Mouse (Mus musculus) ES-E14 (cell line): ENCODE measurements at regions not wholly inside any gene's neighbourhood (a gene's known extent, or its start where the extent isn't known, plus 50 kb on each side); places are given as distances from the start of the nearest gene placed in this dataset.

Experiments
- CHD2 ChIP-seq: IDR thresholded peaks from 2 replicates; pipeline ENCODE4 v1.6.1; 2014; ENCODE audit warnings: mild to moderate bottlenecking, low read depth, low read length, inconsistent platforms
- HCFC1 ChIP-seq: IDR thresholded peaks from 2 replicates; pipeline ENCODE4 v1.6.1; 2012; ENCODE audit warnings: low read length, inconsistent platforms, borderline replicate concordance; ENCODE audit not compliant: insufficient read depth
- MAFK ChIP-seq: IDR thresholded peaks from 2 replicates; pipeline ENCODE4 v1.6.1; 2014; ENCODE audit warnings: mild to moderate bottlenecking, low read depth, low read length, inconsistent platforms; ENCODE audit not compliant: insufficient read depth
- ZC3H11A ChIP-seq: IDR thresholded peaks from 2 replicates; pipeline ENCODE4 v1.6.1; 2012; ENCODE audit warnings: low read depth, mild to moderate bottlenecking, inconsistent platforms, low read length, borderline replicate concordance
- ZNF384 ChIP-seq: IDR thresholded peaks from 2 replicates; pipeline ENCODE4 v1.6.1; 2012; ENCODE audit warnings: low read depth, low read length, inconsistent platforms

DNA sequence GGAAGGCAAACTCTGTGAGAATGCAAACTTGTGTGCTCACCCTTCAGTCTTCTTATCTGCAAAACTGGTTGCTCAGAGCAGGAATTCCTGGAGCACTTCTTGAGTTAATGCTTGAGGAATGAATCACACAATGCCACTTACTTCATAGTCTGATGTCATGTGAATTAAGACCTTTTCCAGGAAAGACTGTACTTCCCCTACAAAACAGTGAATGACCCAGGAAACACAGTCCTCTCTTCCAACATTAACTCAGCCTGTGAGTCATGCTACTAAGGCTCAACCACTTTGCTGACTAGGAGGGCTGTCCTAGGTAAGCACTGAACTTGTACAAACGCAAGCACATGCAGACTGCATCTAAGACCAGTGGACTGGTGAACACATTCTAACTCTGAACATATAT is 112.5 kb upstream of the Rnf32 start:
- no peak for TF ChIP-seq MAFK
- TF ChIP-seq ZNF384: no peak
- TF ChIP-seq CHD2: no peak
- TF ChIP-seq ZC3H11A: no peak
- no peak for TF ChIP-seq HCFC1
